Mouse (Mus musculus) cerebellum, adult 11 months (tissue): ENCODE results near the gene Sec23b.
A peak's percentile ranks its signal among the peaks of the same experiment; 100 is the strongest.

Experiments used
- DNase-seq: peaks from one replicate; pipeline ENCODE4 v3.0.0; 2022

Sec23b gene

DNA sequence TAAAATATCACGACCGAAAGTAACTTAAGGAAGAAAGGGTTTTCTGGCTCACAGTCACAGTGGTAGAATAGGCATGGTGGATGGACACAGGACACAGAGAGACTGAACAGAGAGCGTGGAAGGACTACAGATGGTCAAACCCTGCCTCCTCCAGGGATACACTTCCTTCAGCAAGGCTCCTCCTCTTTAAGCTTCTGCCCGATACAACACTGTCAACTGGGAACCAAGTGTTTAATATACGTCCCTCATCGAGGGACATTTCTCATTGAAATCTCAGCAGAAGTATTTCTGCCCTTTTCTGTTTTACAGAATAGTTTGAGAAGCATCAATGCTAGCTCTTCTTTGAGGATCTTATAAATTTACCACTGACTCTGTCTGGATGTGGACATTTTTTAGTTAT, 57.9 kb downstream of the Sec23b start:
- no peak for DNase-seq

DNA sequence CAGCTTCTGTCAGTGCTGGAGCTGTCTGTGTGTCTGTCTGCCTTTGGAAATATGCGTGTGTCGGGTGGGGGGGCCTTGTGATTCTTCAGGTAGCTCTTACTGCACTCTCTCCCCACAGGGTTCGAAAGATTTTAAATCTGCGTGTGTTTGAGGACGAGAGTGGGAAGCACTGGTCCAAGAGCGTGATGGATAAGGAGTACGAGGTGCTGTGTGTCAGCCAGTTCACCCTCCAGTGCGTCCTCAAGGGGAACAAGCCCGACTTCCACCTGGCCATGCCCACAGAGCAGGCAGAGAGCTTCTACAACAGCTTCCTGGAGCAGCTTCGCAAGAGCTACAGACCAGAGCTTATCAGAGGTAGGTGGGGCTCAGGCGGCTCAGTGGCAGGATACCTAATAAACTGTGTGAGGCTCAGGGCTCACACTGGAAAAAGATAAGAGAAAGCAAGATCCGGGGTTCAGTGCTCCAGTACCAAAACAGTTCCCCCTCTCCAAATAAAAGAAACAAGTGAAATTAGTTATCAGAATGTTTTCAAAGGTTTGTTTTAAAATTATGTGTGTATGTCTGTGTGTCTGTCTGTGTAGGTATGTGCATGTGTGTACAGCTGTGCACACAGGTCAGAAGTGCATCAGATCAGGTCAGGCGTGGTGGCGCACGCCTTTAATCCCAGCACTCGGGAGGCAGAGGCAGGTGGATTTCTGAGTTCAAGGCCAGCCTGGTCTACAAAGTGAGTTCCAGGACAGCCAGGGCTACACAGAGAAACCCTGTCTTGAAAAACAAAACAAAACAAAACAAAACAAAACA, 61.2 kb downstream of the Sec23b start:
- DNase-seq: no peak

DNA sequence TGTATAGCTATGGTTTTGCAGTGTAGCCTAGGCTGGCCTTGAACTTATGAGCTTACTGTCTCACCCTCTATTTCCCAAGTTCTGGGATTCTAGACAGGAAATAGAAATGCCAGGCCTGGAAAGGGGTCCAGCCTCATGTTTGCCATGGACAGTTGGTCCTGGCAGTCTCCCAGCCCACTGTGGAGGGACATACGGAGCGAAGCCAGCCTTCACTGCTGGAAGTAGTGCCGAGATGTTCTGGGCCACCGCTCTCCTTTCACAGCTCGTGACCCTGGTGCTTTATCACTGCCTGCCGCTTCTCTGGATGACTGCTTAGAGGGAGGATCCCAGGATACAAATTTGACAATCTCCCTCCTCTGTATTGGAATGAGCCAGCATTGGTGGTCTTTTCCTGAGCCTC, 65.5 kb downstream of the Sec23b start:
- DNase-seq: peak; percentile 37

DNA sequence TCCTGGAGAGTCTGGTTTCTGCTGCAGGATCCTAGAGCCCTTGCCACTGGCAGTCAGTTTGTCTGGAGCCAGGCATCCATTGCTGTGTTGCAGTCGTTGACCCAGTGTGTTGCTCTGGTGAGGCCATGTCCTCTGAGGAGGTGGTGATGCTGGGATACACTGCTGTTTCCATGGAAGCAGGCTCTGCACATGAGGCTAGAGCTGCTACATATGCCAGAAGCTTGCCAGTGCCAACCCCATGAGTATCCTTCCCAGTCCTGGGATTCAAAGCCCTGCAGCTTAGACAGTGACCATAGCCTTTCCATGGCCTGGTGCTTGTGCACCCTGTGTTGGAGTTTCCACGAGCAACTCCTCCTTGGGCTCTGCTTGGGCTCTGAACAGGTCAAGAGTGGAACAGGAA, 77.5 kb downstream of the Sec23b start:
- DNase-seq: no peak

DNA sequence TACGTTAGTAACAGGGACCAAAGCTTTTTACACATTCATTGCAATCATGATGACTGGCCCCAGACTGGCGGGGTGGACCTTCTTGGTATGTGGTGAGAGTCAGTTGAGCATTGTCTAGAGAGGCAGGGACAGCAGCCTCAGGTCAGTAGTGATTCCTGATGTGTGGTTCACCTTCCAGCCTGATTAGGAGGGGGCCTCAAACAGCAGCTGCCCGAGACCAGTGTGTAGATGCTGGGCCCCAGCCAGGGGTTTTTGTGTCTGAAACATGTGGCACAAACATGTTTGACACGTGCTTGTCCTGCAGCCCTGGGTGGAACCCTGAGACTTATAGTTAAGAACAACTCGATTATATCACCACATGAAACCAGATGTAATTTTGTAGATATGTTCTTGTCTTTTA, 78.2 kb downstream of the Sec23b start:
- DNase-seq: no peak

DNA sequence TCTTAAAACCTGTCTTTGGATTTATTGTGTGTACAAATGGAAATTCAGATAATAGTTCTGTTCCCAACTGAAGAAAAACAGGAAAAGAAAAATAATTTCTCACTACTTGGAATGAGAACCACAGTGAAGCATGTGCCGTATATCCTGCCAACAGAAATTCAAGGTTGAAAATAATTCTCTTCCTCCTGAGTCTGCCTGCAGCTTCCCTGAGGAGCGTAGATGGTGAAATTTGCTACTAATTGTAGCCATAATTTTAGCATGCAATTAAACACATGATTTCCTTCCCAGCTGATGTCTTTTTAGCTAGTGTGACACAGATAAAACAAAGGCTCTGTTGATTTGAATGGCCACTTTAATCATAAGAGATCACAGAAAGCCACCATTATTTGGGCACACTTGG, 78.7 kb downstream of the Sec23b start:
- DNase-seq: no peak

DNA sequence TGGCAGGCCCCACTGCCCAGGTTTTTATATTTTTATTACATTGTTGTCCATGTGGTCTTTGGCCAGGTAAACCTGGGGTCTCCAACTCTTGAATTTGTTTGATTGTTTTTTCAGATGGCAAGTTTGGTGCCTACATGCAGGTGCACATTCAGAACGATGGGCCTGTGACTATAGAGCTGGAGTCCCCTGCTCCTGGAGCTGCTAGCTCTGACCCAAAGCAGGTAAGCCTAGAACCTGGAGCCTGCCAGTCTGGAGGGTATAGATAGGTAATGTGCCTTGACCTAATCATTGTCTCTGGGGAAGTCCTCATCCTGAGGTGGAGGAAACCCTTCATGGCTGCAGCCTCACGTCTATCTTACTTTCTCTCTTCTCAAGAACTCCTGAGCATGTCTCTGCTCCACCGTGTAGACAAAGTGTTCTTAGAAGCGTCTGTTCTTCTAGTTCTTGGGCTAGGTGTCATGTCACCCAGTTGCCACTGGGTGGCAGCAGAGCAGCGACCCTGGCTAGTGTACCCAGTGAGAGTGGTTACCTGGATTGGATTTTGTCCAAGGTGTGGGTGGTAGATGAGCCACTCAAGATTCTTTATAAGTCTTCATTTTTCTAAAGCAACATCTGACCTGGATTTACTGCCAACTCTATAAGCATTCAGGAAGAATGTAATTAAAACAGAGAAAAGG, 79.8 kb downstream of the Sec23b start:
- DNase-seq: peak; percentile 42

DNA sequence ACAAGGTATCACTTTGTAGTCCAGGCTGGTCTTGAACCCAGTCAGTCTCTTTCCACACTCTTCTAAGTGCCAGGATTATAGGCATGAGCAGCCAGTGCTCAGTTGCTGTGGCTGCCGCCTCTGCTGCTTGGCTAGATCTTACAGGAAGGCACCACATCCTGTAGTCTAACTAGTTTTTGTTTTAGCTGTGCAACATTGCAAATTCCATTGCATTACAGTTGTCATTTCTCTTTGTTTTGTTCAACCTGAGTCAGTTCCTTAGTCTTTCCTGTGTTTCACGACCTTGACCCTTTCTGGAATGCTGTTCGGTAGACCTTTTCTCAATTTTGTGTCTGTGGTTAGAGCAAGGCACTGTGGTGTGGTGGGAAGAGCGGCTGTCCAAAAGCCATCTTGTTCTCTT, 81.2 kb downstream of the Sec23b start:
- no peak for DNase-seq

DNA sequence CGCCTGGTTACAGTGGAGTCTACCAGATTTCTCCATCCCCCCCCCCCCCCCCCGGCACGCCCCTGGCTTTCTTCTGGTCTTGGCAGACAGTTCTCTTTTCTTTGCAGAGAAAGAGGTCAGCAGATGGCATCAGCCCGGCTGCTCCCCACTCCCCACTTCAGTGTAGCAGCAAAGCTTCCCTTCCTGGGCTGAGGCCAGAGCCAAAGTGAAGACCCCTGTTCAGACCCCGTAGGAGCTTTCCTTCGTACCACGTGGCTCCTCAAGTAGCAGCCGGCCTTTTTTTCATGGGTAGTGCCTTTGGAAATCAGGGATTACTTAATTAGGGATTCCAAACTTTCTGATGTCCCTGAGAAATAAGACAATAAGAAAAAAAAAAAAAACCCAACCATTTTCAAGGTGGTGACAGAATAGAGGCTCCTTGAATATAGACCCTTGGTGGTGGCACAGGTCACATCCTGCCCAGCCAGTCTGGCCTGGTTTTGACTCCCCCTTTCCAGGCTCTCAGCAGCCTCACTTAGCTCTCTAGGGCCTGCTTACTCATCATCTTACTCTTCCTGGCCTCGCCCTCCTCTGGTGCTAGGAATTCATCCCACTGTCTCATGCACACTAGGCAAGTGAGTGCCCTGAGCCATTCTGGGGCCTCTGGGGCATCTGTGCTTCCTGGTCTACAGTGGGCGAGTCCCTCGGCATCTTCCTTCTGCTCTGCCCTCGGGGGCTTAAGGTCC, 81.8 kb downstream of the Sec23b start:
- no peak for DNase-seq

DNA sequence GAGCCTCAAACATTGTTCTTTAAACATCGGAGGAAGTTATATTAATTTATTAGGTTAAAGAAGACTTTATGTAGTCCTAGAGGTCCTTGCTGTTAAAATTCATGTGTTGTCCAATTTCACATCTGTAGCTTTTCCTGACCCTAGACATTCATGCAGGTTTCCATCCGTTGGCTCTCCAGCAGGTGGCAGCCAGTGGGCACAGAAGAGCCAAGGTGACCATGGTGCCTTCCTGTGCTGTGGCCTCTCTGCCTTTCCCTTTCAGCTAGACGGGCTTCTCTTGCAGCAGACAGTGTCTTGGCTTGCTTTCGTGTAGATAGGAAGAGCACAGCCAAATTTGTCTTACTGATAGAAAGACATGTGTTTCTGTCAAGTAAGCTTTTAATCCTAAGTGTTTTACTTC, 82.7 kb downstream of the Sec23b start:
- no peak for DNase-seq

DNA sequence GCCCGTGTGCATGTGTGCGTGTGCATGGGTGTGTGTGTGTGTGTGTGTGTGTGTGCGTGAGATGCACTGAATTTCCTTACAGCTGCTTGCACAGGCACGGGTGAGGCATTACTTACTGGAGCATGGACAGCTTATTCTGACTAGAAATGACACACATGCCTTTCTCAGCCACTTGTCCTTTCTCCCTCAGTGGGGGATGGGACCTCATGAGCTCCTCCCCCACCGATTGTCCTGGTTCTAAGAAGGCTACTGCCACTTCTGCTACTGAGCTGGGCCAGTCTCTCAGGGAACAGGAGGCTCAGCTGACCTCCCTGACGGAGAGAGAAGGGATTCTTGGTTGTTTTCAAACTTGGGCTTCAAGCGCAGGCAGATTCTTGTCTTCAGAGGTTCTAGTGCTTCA, 84.1 kb downstream of the Sec23b start:
- DNase-seq: no peak
